Mouse (Mus musculus) heart, adult 18-20 months (tissue): ENCODE measurements around the gene Thg1l. TPM values are rescaled to one million over a fixed set of nuclear protein-coding genes. Genes with fewer than 3 reads are reported as not detected.
A peak's percentile ranks its signal among the peaks of the same experiment; 100 is the strongest.

Source experiments
- DNase-seq, 2 experiments: peaks; one replicate each; pipeline ENCODE4 v3.0.0; 2021 to 2022; ENCODE audit warnings: mixed read lengths in 1 of 2
- long read RNA-seq, 2 experiments: library from polyadenylated mRNA; stranded (forward); transcript quantifications; one replicate each; pipeline ENCODE4 v2.0.0; 2021
- total RNA-seq, 2 experiments: library from RNA; stranded (reverse); gene quantifications; 2 replicates each; pipeline ENCODE4 v1.2.3; 2021

The Thg1l gene
- total RNA-seq: 1 to 10 TPM; 4.4 to 4.9 TPM
- long read RNA-seq, experiment 1, partial matches to known transcripts: 0 of 1 reads
- long read RNA-seq, experiment 1, other reads (novel, unspliced or antisense): 1 of 1 reads
- long read RNA-seq, experiment 2, partial matches to known transcripts: 1 of 2 reads
- long read RNA-seq, experiment 2, other reads (novel, unspliced or antisense): 1 of 2 reads

DNA sequence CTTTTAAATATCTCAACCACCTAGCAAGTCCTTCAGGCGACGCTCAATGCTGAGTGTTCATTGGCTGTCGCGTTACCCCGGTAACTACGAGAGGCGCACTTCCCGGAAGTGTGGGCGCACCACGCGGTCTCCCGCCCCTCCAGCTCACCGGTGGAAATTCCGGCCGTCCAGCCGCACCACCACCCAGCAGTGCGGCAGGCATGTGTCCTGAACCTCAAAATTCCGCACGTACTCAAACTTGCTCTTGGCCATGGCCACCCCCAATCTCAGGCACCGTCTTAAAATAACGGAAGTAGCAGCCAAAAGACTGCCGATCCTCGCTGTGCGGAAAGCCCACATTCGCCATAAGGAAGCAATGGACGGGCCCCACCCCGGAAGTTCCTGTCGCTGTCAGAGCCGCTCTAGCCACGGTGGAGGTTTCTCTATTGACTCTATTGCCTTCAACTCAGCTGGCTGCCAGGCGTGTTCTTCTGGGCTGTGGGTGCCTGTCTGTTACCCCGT, at the start of gene Thg1l:
Gene Thg1l, minus strand, starts transcription at position 368 of the 501 bp plus-strand sequence.
- peak; percentile 95 for DNase-seq

DNA sequence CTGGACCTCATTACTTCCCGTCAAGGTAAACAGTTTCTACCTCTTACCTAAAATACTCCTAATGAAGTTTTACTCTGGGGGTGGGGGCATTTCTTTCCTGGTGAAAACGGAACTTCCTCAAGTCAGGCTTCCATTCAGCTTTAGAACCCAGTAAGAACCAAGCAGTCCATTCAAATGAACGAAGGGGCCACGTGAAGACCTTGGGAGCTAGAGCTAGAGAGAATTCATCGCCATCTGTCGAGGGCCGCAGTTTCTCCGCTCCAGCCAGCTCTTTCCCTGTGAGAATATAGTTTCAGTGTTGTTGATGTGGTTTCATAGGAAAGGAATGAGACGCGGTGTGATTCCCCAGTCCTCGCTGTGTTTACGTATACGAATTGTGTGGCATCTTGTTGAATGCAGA, 36.8 kb upstream of the Thg1l start:
- no peak for DNase-seq

DNA sequence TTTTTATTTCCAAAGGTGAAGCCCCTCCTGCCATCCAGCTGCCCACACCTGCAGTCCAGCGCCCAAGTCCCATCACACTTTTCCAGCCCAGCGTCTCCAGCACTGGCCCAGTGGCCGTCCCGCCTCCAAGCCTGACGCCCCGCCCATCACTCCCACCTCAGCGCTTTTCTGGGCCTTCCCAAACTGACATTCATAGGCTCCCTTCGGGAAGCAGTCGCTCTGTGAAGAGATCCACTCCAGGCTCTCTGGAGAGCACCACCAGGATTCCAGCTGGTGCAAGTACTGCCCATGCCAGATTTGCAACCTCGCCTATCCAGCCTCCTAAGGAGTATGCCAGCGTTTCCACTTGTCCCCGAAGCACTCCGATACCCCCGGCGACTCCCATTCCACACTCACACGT, 36.3 kb upstream of the Thg1l start:
- peak in 1 of 2 experiments; percentile 32 for DNase-seq

DNA sequence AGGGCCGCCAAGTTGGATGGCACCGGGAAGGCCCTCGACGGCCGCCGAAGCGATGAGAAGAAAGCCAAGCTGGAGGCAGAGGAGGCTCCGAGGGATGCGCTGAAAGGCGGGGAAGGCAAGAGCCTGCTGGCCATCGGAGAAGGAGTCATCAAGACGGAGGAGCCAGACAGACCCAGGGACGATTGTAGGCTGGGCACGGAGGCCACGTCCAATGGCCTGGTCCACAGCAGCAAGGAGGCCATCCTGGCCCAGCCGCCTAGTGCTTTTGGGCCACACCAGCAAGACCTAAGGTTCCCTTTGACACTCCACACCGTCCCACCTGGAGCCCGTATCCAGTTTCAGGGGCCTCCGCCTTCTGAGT, 25.6 kb upstream of the Thg1l start:
- peak in 1 of 2 experiments; percentile 5 for DNase-seq

DNA sequence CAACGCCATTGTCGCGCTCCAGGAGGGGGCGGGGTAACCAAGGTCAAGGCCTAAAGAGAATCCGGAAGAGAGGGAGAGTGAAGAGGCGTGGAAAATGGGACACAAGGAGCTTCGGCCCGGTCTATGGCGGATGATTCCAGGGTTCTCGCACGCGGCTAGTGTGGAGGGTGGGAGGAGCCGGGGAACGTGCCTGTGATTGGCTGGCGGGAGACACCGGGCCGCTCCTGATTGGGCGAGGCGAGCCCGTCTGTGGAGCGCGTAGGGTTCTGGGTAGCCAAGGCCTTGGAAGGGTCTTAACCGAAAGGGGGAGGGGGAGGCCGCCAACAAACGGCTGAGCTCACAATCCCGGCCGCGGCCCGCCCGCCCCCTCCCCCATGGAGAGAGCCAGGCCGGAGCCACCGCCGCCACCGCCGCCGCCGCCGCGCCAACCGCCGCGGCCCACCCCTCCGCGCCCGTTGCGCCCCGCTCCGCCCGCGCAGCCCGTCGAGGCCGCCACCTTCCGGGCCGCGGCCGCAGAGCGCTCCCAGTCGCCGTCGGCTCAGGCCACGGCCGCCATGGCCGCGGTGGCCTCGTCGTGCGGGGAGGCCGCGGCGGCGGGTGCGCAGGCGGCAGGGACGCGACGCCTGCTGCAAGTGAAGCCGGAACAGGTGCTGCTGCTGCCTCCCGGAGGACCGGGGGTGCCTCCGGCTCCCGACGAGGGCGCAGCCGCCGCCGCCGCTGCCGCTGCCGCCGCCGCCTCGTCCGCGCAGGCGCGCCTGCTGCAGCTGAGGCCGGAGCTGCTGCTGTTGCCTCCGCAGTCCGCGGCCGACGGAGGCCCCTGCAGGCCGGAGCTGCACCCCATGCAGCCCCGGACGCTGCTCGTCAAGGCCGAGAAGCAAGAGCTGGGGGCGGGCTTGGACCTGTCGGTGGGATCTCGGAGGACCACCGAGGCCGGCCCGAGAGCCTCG, 24.9 kb upstream of the Thg1l start, which contains the start of gene Sox30:
Gene Sox30, plus strand, starts transcription at position 365 of the 947 bp plus-strand sequence.
- peak; percentile 31 to 50 for DNase-seq

DNA sequence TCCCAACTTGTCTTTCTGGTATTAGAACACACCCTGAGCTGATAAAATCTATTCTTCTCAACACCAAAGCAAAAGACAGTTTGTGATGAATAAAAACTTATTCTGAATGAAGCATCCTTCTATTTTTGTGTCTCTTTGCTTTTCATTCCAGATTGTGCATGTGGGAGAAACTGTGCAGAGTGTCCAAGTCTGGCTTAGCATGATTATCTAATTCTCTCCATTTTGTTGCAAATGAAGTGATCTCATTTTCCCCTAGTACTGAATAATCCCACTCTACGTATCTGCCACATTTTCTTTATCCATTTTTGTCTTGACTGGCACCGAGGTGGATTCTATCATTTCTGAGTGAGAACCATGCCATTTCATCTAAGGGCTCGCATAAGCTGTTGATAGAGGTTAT, 20.8 kb upstream of the Thg1l start:
- no peak for DNase-seq

DNA sequence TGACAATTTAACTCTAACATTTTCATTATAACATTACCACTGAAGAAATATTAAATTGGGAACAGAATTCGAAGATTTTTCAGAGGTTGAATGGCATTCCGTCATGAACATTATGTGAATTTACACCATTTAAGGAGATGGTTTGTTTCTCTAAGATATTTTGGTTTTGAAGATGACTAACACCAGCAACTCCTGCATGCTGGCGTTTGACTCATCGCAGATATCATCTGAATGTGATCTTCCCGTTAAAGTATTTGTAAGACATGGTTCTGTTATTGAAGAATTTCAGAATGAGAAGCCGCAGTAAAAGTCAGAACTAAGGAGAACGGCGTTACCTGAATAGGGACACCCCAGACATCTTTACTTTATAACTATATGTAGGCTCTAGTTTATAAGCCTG, 19.2 kb upstream of the Thg1l start:
- no peak for DNase-seq

DNA sequence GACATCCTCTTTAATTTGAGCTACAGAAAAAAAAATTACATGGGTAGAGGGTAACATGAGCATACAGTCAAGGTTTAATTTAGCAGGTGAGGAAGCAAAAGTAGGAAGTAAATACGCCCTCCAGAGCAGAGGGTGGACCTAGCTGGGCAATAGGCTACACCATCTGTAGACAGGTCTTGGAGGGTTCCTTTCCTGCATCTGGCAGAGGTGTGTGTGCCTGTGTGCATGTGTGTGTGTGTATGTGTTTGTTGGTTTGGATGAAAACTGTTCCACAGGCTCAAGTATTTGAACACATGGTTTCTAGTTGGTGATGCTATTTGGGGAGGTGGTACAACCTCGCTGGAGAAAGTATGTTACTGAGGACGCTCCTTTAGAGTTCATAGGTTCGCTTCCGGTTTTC, 18.3 kb upstream of the Thg1l start:
- no peak for DNase-seq

DNA sequence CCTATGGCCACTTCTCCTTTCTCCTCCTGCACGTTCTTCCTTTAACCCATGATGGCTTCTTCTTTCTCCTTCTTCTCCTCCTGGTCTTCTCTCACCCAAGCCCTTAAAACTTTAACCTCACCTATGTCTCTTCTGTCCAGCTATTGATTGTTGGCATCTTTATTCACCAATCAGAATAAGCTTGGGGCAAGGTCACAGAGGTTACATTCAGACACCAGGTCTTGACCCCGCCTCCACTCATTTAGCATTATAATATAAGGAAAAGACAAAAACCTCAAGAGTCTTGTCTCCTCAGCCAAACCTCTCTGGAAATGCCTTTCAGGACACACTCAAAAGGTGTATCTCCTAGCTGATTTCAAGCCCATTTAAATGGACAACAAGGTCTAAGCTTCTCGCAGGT, 13.2 kb upstream of the Thg1l start:
- DNase-seq: no peak

DNA sequence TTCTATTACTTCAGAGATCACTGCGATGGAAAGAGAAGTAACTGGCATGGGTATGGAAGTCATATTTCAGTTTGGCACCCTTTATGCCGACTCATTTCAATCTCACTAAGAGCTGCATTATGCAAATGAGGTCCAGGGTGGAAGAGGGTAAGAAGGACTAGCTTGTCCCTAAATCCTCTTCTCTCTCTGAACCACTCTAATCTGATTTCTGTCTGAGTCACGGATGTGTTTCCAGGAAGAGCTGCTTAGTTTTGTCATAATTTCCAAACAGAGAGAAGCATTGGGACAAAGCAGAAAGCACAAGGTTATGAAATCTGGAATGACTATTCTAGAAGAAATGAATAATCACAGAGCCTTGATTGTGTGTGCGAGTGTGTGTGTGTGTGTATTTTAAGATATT, 11.6 kb upstream of the Thg1l start:
- DNase-seq: no peak

DNA sequence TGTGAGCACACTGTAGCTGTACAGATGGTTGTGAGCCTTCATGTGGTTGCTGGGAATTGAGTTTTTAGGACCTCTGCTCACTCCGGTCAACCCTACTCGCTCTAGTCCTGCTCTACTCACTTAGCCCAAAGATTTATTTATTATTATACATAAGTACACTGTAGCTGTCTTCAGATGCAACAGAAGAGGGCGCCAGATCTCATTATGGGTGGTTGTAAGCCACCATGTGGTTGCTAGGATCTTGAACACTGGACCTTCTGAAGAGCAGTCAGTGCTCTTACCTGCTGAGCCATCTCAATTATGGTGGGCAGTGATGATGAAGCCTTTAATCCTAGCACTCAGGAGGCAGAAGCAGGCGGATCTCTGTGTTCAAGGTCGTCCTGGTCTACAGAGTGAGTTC, 4.7 kb upstream of the Thg1l start:
- no peak for DNase-seq

DNA sequence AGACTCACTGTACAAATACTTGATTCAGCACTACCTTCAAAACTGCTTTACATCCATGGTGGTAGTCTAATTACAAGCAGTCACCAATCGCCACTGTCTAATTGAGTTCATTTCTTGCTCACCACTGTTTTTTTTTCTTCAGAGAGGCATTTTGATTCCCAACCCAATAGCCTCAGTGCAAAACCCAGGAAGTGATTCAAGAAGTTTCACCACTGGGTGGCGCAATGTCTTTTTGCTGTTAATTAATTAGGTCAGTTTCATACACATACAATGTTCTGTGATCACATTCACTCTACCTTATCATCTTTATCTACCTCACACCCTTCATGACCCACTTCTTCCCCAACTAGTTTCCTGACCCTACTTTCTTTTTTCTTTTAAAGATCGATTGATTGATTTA, 4.3 kb upstream of the Thg1l start:
- DNase-seq: peak in 1 of 2 experiments; percentile 34

DNA sequence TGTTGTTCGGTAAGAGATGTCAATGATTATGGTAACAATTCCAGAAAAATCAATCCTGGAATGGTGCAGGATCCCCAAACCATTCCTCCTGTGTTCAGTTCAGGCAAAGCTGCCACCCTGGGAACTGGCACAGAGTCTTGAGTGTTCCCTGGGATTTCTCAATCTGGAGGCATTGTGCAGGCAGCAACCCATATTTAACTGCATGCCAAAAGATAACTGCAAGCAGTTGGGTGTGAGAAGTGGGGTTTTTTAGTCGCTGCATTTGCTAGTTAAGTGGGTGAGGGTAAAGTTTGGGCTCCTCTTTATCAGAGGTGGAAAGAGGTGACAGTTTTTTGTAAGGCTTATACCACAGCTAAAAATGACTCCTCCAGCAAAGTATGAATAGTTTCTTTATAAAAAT, 7.8 kb downstream of the Thg1l start:
- no peak for DNase-seq

DNA sequence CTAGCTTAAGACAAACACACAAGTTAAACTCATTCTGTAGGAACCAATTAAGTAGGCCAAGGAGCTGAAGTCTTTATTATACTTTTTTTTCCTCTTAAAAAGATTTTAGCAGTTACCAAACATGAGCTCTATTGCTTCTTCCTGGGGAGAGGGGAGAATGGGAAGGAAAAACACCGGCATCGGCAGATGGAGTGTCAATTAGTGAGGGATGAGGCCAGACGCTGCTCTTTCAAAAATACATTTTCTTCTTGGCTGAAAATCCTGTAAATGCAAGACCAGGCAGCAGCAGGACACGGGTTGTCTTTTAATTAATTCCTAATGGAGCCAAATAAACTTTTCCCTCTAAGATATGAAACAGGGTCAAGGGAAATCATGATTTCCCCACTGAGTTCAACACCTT, 8.5 kb downstream of the Thg1l start:
- DNase-seq: no peak

DNA sequence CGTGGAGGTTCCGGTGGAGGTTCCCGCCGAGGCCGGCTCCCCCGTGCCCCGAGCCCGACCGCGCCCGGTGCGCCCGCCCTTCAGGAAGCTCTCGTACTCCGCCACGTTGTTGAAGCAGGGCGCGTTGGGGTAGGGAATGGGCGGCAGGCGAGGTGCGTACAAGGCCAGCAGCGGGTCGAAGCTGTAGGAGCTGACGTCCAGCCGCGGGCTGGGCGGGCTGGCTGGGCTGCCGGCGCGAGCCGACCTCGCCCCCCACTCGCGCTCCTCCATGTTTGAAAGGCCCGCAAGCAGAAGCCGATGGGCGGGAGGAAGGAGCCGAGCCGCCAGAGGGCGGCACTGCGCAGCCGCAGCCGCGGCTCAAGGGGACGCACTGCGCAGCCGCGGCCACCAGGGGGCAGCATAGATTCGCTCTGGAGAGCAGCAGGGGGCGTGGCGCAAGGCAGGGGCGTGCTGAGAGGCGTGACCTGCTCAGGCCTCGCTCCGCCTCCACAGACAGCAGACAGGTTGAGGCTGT, 10.6 kb downstream of the Thg1l start, which contains the start of gene Lsm11:
Gene Lsm11, minus strand, starts transcription at position 293 of the 514 bp plus-strand sequence.
- DNase-seq: peak; percentile 96 to 99

DNA sequence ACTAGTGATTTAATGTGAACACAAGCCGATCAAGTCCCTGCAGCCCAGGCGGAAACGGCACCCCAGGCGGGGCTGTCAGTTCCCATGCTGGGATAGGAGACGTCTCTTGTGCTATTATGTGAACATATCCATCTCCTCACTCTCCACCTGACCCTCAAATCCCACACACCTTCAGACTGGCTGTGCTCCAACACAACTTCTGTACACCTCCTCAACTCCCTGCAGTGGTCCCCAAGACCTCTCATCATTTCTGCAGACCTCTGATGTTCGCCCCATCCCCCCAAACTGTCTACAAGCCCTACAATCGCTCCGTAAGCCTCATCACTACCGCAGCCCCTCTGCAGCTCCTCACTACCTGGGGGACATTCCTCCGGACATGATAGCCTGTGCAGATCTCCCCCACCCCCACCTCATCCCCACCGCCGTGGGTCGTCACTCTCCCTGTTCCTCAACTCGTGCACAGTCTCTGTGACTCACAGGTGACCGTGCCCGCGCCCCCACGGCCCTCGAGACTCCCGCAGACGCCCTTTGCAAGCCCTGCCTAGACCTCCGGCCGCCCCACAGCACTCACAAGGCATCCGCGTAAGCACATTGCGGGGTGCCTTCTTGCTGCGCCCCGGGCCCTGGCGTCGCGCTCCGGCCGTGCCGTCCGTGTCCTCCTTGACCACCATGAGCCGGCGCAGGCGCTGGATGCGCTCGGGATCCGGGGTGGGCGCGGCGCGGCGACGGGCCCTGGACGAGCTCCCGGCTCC, 11.2 kb downstream of the Thg1l start:
- peak in 1 of 2 experiments; percentile 22 for DNase-seq

DNA sequence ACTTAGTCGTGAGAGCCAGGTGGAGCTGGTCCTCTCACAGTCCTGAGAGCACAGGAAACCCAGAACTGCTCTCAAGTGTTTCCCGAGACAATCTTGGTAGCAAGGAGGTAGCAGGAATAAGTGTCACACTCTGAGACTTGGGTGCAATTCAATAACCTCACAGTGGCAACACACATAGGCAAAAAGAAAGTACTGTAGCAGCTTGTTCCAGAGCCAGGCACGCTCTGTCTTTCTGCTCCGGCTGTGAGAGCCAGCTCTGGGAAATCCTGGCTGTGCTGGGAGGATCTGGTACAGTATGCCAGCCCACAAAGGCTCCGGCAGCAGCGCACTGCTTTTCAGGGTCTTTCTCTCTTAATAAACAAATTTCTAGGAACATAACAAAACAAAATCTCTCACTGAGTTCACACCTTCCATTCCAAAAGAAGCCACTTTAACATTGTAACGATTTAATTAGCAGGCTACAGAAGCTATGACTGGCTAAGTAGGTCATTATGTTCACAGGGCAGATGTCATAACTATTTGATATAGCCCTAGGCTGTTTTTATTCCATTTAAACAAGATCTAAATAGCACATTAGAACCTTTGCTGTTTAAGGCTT, 12.1 kb downstream of the Thg1l start:
- peak; percentile 30 to 32 for DNase-seq

DNA sequence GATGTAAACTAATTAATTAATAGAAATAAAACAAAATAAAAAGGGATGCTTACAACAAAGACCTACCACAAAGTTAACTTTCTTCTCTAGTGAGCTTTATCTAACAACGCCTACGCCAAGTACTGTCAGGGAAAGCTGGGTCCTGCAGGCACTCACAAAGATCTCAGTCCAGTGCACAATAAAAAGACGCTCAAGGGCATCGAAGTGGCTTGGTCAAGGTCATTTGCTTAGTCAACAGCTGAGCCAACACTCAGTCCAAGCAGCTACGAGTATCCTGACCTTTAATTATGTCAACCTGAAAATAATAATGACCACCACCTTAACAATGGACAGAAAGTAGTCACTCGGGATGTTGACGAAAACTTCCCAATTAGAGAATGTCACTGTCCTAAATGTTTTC, 13.0 kb downstream of the Thg1l start:
- no peak for DNase-seq

DNA sequence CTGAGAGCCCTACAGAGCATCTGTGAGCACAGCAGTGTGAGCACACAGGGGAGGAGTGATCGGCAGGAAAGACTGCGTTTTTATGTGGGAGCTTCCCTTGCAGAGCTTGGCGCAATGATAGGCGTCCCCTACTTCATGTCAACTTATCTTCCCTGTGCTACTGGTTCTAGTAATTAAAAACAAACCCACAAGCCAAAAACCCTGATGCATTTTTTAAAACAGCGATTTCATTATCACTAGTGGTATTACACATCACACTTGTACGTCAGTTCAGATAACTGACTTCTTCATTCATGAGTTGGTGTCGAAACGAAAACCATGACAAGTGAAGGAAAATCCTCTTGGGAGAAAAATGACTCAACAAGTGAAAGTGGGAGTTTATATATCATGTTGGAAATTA, 16.4 kb downstream of the Thg1l start:
- DNase-seq: no peak

DNA sequence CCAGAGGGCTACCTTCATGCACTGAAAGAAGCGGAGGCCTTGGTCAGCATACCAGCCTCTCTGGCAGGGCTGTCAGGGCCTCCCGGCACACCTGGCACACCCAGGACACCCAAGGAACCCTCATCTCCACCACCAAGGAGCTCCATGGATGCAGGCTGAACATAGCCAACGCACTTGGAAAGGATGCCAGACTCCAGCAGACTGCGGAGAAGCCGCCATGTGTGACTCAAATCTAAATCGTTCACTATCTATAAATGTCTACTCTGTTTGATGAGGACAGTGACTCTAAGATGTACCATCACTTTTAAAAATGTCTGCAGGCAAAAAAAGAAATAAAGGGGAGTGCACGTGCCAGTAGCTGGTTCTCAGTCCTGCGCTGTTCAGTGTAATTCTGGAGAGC, 17.8 kb downstream of the Thg1l start:
- no peak for DNase-seq

DNA sequence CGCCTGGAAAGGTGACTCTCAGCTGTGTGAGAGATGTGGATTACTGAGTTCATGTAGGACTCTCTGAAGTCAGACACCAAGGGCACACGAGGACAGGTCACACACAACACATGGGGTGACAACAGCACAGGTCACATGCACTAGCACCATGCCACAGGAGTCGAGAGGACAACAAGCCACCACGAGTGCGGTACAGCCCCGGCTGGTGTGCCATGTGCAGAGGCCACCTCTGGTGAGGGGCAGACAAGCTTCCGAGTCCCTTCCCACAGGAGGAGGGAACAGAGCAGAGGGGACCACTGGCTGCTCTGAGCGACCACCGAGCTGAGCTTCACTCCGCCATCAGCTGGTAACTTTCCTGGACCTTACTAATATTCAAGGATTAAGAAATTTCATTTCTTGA, 22.5 kb downstream of the Thg1l start:
- DNase-seq: no peak

DNA sequence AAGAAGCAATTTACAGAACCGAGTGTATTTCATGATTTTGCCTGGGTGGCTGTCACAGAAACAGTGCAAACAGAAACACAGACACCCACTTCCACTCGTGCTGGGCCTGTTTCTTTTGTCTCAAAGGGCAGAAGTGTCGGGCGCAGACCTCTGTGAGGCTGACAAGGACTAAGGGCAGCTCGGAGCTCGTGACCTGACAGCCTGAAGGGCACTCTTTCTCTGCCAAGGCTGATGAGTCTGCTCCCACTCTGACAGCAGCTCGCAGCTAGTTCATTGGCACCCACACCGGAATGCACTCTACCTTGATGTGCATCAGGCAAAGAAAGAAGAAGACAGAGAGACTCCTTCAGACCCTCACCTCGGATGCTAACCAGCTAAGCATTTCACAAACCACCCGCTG, 25.8 kb downstream of the Thg1l start:
- no peak for DNase-seq
